Mouse (Mus musculus): ENCODE data around the gene Pnn.

Pnn gene

GRCm38 (mm10) chr12:59066448-59067077, at the start of gene Pnn:
Pnn (plus strand) TSS chr12:59066884.
- TF ChIP-seq GATA4 (IDR thresholded peaks at IDR 0.05; ENCODE audit: insufficient replicate concordance, low read length), result no peak; the same call in 1 of the 2 replicates

- TF ChIP-seq GATA4 (IDR thresholded peaks at IDR 0.05; ENCODE audit: insufficient replicate concordance, low read length), result no peak
Observed at GRCm38 (mm10) chr12:59017970-59018369, 48.7 kb upstream of the Pnn start.

- no peak for TF ChIP-seq GATA4 (IDR thresholded peaks at IDR 0.05; ENCODE audit: insufficient replicate concordance, low read length)
Observed at GRCm38 (mm10) chr12:59019891-59020290, 46.8 kb upstream of the Pnn start.

DNA sequence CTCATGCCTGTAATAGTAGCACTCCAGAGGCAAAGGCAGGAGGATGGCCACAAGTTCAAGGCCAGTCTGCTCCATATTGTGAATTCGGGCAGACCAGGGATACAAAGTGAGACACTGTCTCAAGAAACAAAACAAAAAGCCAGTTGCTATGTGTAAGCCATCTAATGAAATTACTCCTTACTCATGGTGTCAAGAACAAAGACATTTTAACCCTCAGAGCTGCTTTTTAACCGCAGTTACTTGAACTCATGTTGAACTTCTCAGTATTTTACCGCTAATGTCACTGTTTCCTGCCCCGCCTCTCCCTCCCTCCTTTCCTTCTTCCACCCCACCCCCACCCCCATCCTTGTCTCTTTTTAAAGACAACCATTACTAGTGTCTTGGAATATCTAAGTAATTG, 45.4 kb upstream of the Pnn start:
- no peak for TF ChIP-seq GATA4 (IDR thresholded peaks at IDR 0.05; ENCODE audit: insufficient replicate concordance, low read length)

DNA sequence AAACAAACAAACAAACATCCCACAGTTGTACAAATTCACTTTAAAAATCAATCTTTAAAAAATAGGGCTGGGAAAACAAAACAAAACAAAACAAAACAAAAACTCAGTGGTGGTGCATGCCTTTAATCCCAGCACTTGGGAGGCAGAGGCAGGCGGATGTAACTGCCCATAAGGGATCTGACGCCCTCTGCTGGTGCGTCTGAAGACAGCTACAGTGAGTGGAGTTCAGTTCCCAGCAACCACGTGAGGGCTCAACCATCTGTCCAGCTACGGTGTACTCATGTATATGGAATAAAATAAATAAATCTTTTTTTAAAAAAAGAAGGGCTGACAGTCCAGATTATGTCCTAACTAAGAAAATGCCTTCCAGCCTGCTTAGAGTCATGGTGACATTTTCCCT, 34.6 kb upstream of the Pnn start:
- TF ChIP-seq GATA4 (IDR thresholded peaks at IDR 0.05; ENCODE audit: insufficient replicate concordance, low read length), result no peak

DNA sequence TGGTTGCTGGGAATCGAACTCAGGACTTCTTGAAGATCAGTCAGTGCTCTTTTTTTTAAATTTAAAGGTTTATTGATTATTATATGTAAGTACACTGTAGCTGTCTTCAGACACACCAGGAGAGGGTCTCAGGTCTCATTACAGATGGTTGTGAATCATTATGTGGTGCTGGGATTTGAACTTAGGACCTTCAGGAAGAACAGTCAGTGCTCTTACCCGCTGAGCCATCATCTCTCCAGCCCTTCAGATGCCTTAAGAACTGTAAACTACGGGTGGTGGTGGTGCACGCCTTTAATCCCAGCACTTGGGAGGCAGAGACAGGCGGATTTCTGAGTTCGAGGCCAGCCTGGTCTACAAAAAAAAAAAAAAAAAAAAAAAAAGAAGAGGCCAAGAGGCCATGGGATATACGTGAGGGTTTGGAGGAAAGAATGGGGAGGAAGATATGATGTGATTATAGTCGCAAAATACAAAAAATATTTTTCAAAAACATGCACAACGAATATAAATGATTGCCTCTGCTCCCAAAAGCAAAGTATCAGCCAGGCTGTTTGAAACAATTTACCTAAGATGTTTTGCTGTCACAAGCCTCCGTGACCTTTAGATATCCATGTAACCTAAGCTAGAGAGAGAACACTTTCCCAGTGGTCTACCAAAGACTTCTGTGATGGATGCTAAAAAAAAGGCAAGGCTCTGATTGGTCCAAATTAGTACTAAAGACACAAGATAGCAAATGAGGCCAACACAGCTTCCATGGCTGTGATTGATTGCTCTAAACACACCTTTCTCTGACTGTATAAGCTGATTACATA, 27.3 kb upstream of the Pnn start:
- no peak for TF ChIP-seq GATA4 (IDR thresholded peaks at IDR 0.05; ENCODE audit: insufficient replicate concordance, low read length)

DNA sequence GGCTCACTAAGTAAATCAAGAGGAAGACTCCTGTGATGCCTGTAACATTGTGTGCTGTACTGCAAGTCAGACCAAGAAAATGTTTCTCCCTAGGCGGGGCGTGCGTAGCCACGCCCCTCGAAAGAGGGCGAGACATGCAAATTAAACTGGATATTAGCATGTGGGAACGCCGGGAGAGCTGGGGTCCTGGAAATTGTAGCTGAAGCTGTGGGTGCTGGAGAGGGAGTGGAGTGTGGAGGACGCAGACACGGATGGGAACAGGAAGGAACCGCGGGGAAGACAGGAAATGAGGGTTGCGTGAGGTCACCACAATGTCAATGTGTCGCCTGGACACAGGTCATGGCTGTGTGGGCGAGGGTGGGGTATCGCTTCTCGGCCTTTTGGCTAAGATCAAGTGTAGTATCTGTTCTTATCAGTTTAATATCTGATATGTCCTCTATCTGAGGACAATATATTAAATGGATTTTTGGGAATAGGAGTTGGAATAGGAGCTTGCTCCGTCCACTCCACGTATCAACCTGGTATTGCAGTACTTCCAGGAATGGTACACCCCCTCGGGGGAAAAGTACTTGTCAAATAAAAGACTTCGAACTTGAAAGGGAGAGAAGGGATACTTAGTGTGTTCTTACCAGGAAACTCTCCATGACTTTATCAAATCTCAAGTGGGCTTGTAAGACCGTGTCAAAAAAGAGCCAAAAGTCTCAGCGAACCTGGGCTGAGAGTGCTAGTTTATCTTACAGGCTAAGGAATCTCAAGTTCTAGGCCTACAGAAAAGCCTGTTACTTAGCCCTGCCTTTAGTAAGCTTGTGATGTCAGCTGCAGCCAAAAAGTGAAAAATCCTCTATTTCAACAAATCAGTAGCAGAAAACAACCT, 26.5 kb upstream of the Pnn start:
- no peak; the same call in 1 of the 2 replicates for TF ChIP-seq GATA4 (IDR thresholded peaks at IDR 0.05; ENCODE audit: insufficient replicate concordance, low read length)

DNA sequence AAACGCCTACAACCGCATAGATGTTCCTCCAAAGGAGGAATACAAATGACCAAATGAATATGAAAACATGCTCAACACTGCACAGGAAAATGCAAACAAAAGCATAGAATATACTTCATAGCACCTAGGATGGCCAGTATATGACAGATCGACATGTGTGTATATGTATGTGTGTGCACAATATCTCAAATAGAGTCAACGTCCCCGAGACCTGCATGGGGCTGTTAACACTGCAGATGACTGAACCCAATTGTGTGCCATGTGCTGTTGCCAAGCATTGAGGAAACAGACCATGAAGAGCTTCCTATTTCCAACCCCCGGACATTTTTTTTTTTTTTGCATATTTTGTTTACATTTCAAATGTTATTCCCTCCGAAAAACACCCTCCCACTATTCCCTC, 25.8 kb upstream of the Pnn start:
- TF ChIP-seq GATA4 (IDR thresholded peaks at IDR 0.05; ENCODE audit: insufficient replicate concordance, low read length), result no peak

DNA sequence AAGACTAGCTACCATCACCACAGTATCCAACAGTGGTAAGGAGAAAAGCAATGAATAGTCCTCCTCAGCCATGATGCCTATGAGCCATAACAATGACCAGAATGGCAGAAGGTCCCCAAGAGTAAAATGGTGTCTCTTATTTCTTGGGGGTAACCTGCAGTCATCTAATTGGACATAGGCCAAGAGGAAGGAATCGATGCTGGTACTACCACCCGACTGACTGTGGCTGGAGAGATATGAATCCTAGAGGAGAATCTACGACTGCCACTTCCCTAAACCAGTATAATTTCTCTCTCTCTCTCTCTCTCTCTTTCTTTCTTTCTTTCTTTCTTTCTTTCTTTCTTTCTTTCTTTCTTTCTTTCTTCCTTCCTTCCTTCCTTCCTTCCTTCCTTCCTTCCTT, 14.2 kb upstream of the Pnn start:
- TF ChIP-seq GATA4 (IDR thresholded peaks at IDR 0.05; ENCODE audit: insufficient replicate concordance, low read length), result no peak

DNA sequence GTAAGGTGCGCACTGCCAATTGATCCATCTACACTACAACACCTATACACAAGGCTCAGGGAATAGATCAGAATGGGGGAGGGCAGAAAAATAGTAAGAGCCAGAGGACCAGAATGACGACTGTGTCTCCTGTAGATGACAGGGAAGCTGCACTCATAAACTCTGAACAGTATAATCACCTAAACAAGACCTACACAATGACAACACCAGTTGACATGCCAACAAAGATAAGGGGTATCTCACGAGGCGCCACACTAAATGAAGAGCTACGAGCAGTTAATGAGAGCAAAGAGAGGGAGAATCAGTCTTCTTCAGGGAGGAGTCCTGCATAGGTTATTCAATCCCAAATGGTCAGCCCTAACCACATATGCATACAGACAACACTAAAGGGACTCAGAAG, 13.5 kb upstream of the Pnn start:
- no peak for TF ChIP-seq GATA4 (IDR thresholded peaks at IDR 0.05; ENCODE audit: insufficient replicate concordance, low read length)

DNA sequence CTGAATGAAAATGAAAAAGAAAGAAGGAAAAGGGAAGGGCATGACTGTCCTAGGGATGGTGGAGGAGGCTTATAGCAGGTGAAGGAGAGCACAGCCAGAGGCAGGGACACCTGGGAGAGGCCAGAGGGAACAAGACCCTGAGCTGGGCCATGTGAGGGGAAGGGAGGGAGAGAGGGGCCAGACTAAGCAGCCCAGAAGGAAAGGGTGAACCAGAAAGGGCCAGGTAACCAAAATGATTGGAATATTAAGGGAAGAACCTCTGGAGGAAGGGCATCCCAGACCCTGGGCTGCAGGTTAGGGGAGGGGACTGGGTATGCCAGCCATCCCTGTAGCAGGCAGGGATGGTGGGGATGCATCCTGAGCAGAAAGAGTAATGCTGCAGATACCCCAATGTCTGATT, 12.7 kb upstream of the Pnn start:
- no peak for TF ChIP-seq GATA4 (IDR thresholded peaks at IDR 0.05; ENCODE audit: insufficient replicate concordance, low read length)

DNA sequence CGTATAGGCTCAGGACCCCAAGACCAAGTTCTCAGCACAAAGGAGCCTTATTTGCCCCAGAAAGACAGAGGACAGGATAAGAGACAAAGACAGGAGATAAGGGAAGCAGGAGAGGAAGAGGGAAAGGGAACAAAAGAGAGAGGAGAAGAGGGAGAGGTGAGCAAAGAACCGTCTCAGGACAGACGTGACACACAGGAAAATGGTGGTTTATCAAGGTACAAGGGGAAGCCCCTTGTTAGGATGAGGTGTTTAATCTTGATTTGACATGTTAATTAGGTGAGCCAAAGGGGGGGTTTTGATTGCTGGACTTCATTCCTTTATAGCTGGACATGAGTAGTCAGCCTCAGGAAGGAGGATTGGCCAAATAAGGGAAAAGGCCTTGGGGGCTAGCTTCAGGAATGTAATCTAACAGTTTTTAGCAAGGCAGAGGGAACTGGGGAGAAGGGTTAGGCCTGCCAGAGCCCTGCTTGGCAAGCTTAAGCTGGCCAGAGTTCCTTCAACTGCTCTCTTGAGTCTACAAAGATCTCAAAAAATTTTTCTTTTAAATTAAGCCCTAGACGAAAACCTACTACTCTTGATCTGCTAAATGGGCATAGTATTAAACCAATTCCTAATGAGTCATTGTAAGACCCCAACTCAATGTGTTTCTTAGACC, 11.4 kb upstream of the Pnn start:
- no peak for TF ChIP-seq GATA4 (IDR thresholded peaks at IDR 0.05; ENCODE audit: insufficient replicate concordance, low read length)

GRCm38 (mm10) chr12:59056222-59056621, 10.5 kb upstream of the Pnn start:
- TF ChIP-seq GATA4 (IDR thresholded peaks at IDR 0.05; ENCODE audit: insufficient replicate concordance, low read length), result no peak

- TF ChIP-seq GATA4 (IDR thresholded peaks at IDR 0.05; ENCODE audit: insufficient replicate concordance, low read length), result no peak
Observed at GRCm38 (mm10) chr12:59060322-59060721, 6.4 kb upstream of the Pnn start.

DNA sequence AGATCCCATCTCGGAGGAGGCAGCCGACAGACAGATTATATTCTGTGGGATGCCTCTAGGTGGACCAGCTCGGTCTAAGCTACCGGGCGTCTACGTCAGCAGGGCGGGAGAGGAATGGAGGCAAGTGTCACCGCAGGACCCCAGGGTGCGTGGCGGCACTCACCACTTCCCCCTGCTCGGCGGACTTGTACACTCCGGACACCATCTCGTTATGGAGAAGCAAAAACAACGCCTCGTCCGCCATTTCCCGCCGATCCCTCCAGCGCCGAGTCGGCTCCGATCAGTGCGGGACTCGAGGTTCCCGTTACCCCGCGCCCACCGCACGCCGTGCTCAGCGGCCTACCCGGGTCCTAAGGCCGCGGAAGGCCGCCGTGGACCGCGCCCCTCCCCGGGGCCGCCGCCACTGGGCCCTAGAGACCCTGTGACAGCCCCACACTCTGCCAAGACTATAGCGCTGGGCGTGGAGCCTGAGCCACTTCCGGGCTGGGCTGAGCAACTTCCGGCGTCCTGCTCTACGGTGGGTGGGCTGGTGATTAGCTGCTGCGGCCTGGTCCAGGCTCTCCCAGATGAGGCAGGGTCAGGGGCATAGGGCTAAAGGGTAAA, 5.6 kb upstream of the Pnn start, which contains the start of gene Trappc6b:
TSS of gene Trappc6b (minus strand) at position 480 of the 603 bp plus-strand sequence.
- peak; percentile 63; the same call in 1 of the 2 replicates for TF ChIP-seq GATA4 (IDR thresholded peaks at IDR 0.05; ENCODE audit: insufficient replicate concordance, low read length)

All from liver, adult (tissue).